Mouse (Mus musculus) retina, postnatal 1 day (tissue): ENCODE measurements around the gene Parm1.

ENCODE experiments used
- DNase-seq: peaks from one replicate; pipeline ENCODE4 v3.0.0-alpha.2; 2012

Parm1 gene

GRCm38 (mm10) chr5:91578924-91579323 is 61.5 kb downstream of the Parm1 start:
- DNase-seq, result no peak

GRCm38 (mm10) chr5:91581799-91582198 is 64.4 kb downstream of the Parm1 start:
- no peak for DNase-seq

- DNase-seq, result no peak
These were observed 68.8 kb downstream of the Parm1 start for GRCm38 (mm10) chr5:91586206-91586605.

- DNase-seq, result no peak
These were observed 76.7 kb downstream of the Parm1 start for GRCm38 (mm10) chr5:91594083-91594482.

- peak; percentile 10 for DNase-seq
These were observed 79.8 kb downstream of the Parm1 start for GRCm38 (mm10) chr5:91597216-91597615.

- no peak for DNase-seq
These were observed 82.4 kb downstream of the Parm1 start for GRCm38 (mm10) chr5:91599801-91600200.

GRCm38 (mm10) chr5:91603347-91603746 is 85.9 kb downstream of the Parm1 start:
- no peak for DNase-seq

GRCm38 (mm10) chr5:91603787-91604439 is 86.5 kb downstream of the Parm1 start:
- DNase-seq, result peak; percentile 40

- no peak for DNase-seq
These were observed 89.8 kb downstream of the Parm1 start for GRCm38 (mm10) chr5:91607234-91607633.

GRCm38 (mm10) chr5:91607841-91608240 is 90.4 kb downstream of the Parm1 start:
- DNase-seq, result no peak

GRCm38 (mm10) chr5:91609041-91609440 is 91.6 kb downstream of the Parm1 start:
- DNase-seq, result no peak

GRCm38 (mm10) chr5:91609511-91610300 is 92.3 kb downstream of the Parm1 start:
- no peak for DNase-seq

- DNase-seq, result no peak
These were observed 93.1 kb downstream of the Parm1 start for GRCm38 (mm10) chr5:91610499-91610898.

GRCm38 (mm10) chr5:91611589-91611988 is 94.2 kb downstream of the Parm1 start:
- no peak for DNase-seq

- DNase-seq, result no peak
These were observed 100.2 kb downstream of the Parm1 start for GRCm38 (mm10) chr5:91617331-91618233.

- DNase-seq, result no peak
These were observed 101.3 kb downstream of the Parm1 start for GRCm38 (mm10) chr5:91618661-91619173.

GRCm38 (mm10) chr5:91621197-91621596 is 103.8 kb downstream of the Parm1 start:
- DNase-seq, result no peak

GRCm38 (mm10) chr5:91626823-91627222 is 109.4 kb downstream of the Parm1 start:
- no peak for DNase-seq

GRCm38 (mm10) chr5:91629472-91629871 is 112.1 kb downstream of the Parm1 start:
- peak; percentile 11 for DNase-seq

- DNase-seq, result no peak
These were observed 133.9 kb downstream of the Parm1 start for GRCm38 (mm10) chr5:91651330-91651729.

GRCm38 (mm10) chr5:91653061-91653915 is 135.9 kb downstream of the Parm1 start:
- DNase-seq, result peak; percentile 70
